Mouse (Mus musculus) hindbrain, embryonic 14.5 days (tissue): Measurements from ENCODE around the gene Wdr24. TPM values are rescaled to one million over a fixed set of nuclear protein-coding genes. Genes with fewer than 3 reads are reported as not detected.
"Not testable (repeated sequence)": the region's sequence is repeated elsewhere in the genome, so short reads cannot be mapped to it uniquely, and the experiment has no call there.

Experiments
- ATAC-seq: fragments of 200-750 bp; cut with Nextera tagmentation; 2 replicates; pipeline ENCODE4 v1.8.0; 2017; ENCODE audit warnings: moderate number of reproducible peaks, mild to moderate bottlenecking, moderate TSS enrichment, moderate library complexity; ENCODE audit not compliant: low FRiP score
- DNase-seq: peaks from one replicate; pipeline ENCODE4 v3.0.0-alpha.2; 2015; ENCODE audit warnings: low spot score
- H3K27ac ChIP-seq: fragments of 300-500 bp; sonication (generic); 2 replicates; pipeline ENCODE4 v1.5.1; 2014; ENCODE audit warnings: mild to moderate bottlenecking, moderate library complexity
- H3K27me3 ChIP-seq: fragments of 300-500 bp; sonication (generic); 2 replicates; pipeline ENCODE4 v1.6.1; 2014; ENCODE audit warnings: mild to moderate bottlenecking, low read length, mixed read lengths; ENCODE audit not compliant: control insufficient read depth, insufficient read depth
- H3K36me3 ChIP-seq: fragments of 300-500 bp; sonication (generic); replicated peaks from 2 replicates; pipeline ENCODE4 v1.6.1; 2014; ENCODE audit not compliant: control insufficient read depth, insufficient read depth
- H3K4me1 ChIP-seq: fragments of 300-500 bp; sonication (generic); replicated peaks from 2 replicates; pipeline ENCODE4 v1.6.1; 2014; ENCODE audit warnings: antibody characterized with exemption, low read length, mixed read lengths; ENCODE audit not compliant: control insufficient read depth, insufficient read depth
- H3K4me2 ChIP-seq: fragments of 300-500 bp; sonication (generic); replicated peaks from 2 replicates; pipeline ENCODE4 v1.6.1; 2014; ENCODE audit warnings: mild to moderate bottlenecking, moderate library complexity
- H3K4me3 ChIP-seq: fragments of 300-500 bp; sonication (generic); replicated peaks from 2 replicates; pipeline ENCODE4 v1.5.1; 2014; ENCODE audit warnings: mild to moderate bottlenecking, low read length
- H3K9ac ChIP-seq: fragments of 300-500 bp; sonication (generic); 2 replicates; pipeline ENCODE4 v1.6.1; 2014
- H3K9me3 ChIP-seq: fragments of 300-500 bp; sonication (generic); 2 replicates; pipeline ENCODE4 v1.6.1; 2016; ENCODE audit warnings: low read length; ENCODE audit not compliant: control insufficient read depth
- WGBS: fragments of 180-500 bp; shearing (Covaris S2); extraction: QIAGEN DNeasy Blood & Tissue Kit; methylation state at CpG from one replicate; pipeline ENCODE4 v1.1.7; 2014; 5-methylcytosine and 5-hydroxymethylcytosine counted together
- polyA plus RNA-seq: library from polyadenylated mRNA; unstranded; fragments of >200 nt; fragmentation: Nextera tagmentation; extraction: Ambion mirVana; gene quantifications from 2 replicates; pipeline ENCODE4 v1.2.1, GENCODE M21; 2014

Gene Wdr24
- polyA plus RNA-seq, 1 experiment from 2014 or later, result 29.9 TPM

DNA sequence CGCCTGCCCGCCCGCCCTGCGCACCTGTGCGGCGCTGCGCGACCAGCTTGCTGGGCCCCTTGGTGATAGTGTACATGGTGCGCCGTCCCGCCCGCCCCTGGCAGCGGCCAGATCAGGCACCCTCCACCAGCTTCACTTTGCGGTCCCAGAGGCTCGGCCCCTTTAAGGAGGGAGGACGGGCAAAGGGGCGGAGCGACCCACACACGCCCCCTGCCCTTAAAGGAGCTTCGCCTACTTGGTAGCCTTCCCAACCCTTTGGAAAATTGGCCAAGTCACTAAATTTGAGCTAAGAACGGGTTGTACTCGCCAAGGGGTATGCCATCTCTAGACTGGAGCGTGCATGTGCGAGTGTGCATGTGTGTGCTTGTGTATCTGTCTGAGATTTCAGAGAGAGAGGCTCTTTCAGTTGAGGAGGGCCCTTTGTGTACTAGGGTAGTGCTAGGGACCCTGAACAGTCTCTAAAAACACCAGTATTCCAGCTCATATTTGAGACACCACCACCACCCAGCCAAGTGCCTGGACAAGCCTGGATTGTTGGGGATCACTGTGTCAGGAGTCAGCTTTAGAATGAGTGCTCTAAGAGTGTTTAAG is 45.3 kb downstream of the Wdr24 start, which contains the start of gene Mcrip2:
Mcrip2 (minus strand) TSS at position 164 of the 591 bp plus-strand sequence.
- H3K9ac ChIP-seq, result peak within 1 kb of the TSS; percentile 70
- ATAC-seq (peak; percentile 88), DNase-seq (peak; percentile 77)
- H3K4me3 ChIP-seq, result peak within 1 kb of the TSS; percentile 72
- no peaks in the 10 kb centered on the region for H3K36me3 ChIP-seq
- WGBS, result under 1% methylated on average over 24 of the region's 24 CpGs
- no peaks in the 10 kb centered on the region for H3K27me3 ChIP-seq
- H3K27ac ChIP-seq, result 0 out of 2 replicates have a peak within 1 kb of the TSS, but pooled peaks have one; percentile 10
- H3K9me3 ChIP-seq, result no peaks in the 10 kb centered on the region
- H3K4me1 ChIP-seq, result peaks cover 12% of the 10 kb centered on the region
- peak within 1 kb of the TSS; percentile 92 for H3K4me2 ChIP-seq

DNA sequence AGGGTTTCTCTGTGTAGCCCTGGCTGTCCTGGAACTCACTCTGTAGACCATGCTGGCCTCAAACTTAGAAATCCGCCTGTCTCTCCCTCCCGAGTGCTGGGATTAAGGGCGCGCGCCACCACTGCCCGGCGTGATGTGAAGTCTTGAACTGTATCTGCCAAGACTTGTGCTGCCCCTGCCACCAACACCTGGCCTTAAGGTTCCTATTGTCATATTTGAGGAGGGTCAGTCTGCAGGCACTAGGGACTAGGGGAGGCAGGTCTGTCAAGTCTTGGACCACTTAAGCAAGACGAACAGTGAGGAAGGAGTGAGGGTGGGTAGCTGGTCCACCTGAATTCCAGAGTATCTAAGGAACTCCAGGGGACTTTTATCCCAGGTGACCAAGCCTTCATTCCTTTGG is 46.1 kb downstream of the Wdr24 start:
- peaks cover 17% of the 10 kb centered on the region for H3K4me1 ChIP-seq
- H3K4me3 ChIP-seq, result no peak overlapping the region
- DNase-seq (no peak), ATAC-seq (no peak)
- no peak overlapping the region for H3K4me2 ChIP-seq
- WGBS, result 91% methylated on average over 8 of the region's 8 CpGs
- H3K27me3 ChIP-seq, result no peaks in the 10 kb centered on the region
- H3K9me3 ChIP-seq, result no peaks in the 10 kb centered on the region
- H3K9ac ChIP-seq, result no peak overlapping the region
- no peaks in the 10 kb centered on the region for H3K36me3 ChIP-seq
- H3K27ac ChIP-seq, result no peak overlapping the region

DNA sequence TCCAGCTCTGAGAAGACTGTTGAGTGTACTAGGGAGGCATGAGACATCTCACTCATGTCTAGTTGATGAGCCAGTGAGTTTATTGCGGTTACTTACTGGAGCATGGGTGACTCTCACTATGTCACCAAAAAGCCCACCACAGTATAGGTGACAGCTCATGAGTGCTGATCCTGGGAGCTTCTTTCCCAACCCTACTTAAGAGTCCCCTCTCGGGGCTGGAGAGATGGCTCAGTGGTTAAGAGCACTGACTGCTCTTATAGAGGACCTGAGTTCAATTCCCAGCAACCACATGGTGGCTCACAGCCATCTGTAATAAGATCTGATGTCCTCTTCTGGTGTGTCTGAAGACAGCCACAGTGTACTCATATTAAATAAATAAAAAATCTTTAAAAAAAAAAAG is 46.5 kb downstream of the Wdr24 start:
- Histone ChIP-seq H3K36me3 (no peaks in the 10 kb centered on the region), H3K27ac (no peak overlapping the region), H3K27me3 (no peaks in the 10 kb centered on the region), H3K9ac (no peak overlapping the region), H3K4me1 (peaks cover 17% of the 10 kb centered on the region), H3K4me2 (no peak overlapping the region), H3K9me3 (no peaks in the 10 kb centered on the region), H3K4me3 (no peak overlapping the region)
- WGBS, result 89% methylated on average over 2 of the region's 2 CpGs
- ATAC-seq, result no peak
- DNase-seq, result no peak

GRCm38 (mm10) chr17:25871566-25871965 is 48.1 kb downstream of the Wdr24 start:
- not testable (repeated sequence) for H3K27me3 ChIP-seq, DNase-seq, ATAC-seq, H3K27ac ChIP-seq, H3K9ac ChIP-seq, H3K4me3 ChIP-seq, H3K4me2 ChIP-seq, H3K9me3 ChIP-seq, H3K36me3 ChIP-seq
- H3K4me1 ChIP-seq, result peaks cover 24% of the 10 kb centered on the region

DNA sequence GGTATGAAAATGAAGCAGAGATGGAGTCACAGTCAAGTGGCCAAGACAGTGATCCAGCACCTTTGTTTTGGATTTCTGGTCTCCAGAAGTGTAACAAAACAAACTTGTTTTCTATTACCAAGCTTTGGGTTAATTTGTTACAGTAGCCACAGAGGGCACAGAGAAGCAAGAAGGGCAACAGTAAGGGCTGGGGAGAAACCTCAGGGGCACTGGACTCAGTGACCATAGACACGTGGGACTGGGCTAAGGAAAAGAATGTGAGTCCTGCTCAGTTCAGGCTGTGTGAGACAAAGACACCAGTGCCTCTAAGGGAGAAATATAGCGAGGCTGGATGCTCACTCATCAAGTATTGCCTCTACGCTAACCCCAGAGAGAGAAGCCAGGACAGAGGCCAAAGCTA is 49.2 kb downstream of the Wdr24 start:
- peaks cover 27% of the 10 kb centered on the region for H3K4me1 ChIP-seq
- H3K27ac ChIP-seq, result no peak overlapping the region
- no peak for ATAC-seq
- no peak overlapping the region for H3K4me3 ChIP-seq
- no peak overlapping the region for H3K4me2 ChIP-seq
- H3K36me3 ChIP-seq, result peaks cover 1% of the 10 kb centered on the region; the same call in 1 of the 2 replicates
- H3K9ac ChIP-seq, result no peak overlapping the region
- 87% methylated on average over 3 of the region's 3 CpGs for WGBS
- no peak for DNase-seq
- H3K9me3 ChIP-seq, result no peaks in the 10 kb centered on the region
- no peaks in the 10 kb centered on the region for H3K27me3 ChIP-seq

GRCm38 (mm10) chr17:25873405-25874147 is 50.1 kb downstream of the Wdr24 start:
- Histone ChIP-seq H3K9me3 (no peaks in the 10 kb centered on the region), H3K36me3 (peaks cover 10% of the 10 kb centered on the region), H3K27me3 (no peaks in the 10 kb centered on the region), H3K4me1 (peaks cover 23% of the 10 kb centered on the region), H3K4me3 (peak overlapping the region; percentile 68), H3K4me2 (peak overlapping the region; percentile 78), H3K9ac (no peak overlapping the region), H3K27ac (peak overlapping the region; percentile 94)
- DNase-seq, result no peak
- 84% methylated on average over 11 of the region's 11 CpGs for WGBS
- no peak for ATAC-seq

GRCm38 (mm10) chr17:25874148-25874720 is 50.8 kb downstream of the Wdr24 start:
- no peak for DNase-seq
- no peak for ATAC-seq
- H3K36me3 ChIP-seq, result peaks cover 17% of the 10 kb centered on the region
- H3K9me3 ChIP-seq, result no peaks in the 10 kb centered on the region
- H3K4me3 ChIP-seq, result peak overlapping the region; percentile 68
- 5% methylated on average over 14 of the region's 14 CpGs for WGBS
- H3K27ac ChIP-seq, result peak overlapping the region; percentile 94
- H3K27me3 ChIP-seq, result no peaks in the 10 kb centered on the region
- H3K9ac ChIP-seq, result peak overlapping the region; percentile 92
- H3K4me1 ChIP-seq, result peaks cover 18% of the 10 kb centered on the region
- peak overlapping the region; percentile 78 for H3K4me2 ChIP-seq

GRCm38 (mm10) chr17:25874721-25875170 is 51.3 kb downstream of the Wdr24 start, which contains the start of gene Mettl26:
Gene Mettl26, plus strand, starts transcription at chr17:25875074.
- Histone ChIP-seq H3K4me3 (peak within 1 kb of the TSS; percentile 68), H3K36me3 (peaks cover 17% of the 10 kb centered on the region), H3K4me2 (peak within 1 kb of the TSS; percentile 78), H3K4me1 (peaks cover 18% of the 10 kb centered on the region), H3K27ac (peak within 1 kb of the TSS; percentile 94), H3K9me3 (no peaks in the 10 kb centered on the region), H3K9ac (peak within 1 kb of the TSS; percentile 92), H3K27me3 (no peaks in the 10 kb centered on the region)
- peak; percentile 100 for DNase-seq
- under 1% methylated on average over 25 of the region's 25 CpGs for WGBS
- peak; percentile 77 for ATAC-seq
